Mouse (Mus musculus) myocyte (in vitro differentiated cells): Measurements from ENCODE around the gene Cdk19.

Source experiments
- TCF3 ChIP-seq: IDR thresholded peaks from one replicate; pipeline ENCODE4 v1.6.1; 2011; ENCODE audit warnings: low read depth, control low read depth; ENCODE audit not compliant: insufficient read length
- USF1 ChIP-seq: IDR thresholded peaks from one replicate; pipeline ENCODE4 v1.6.1; 2011; ENCODE audit warnings: low read depth, mild to moderate bottlenecking, control low read depth, moderate library complexity

DNA sequence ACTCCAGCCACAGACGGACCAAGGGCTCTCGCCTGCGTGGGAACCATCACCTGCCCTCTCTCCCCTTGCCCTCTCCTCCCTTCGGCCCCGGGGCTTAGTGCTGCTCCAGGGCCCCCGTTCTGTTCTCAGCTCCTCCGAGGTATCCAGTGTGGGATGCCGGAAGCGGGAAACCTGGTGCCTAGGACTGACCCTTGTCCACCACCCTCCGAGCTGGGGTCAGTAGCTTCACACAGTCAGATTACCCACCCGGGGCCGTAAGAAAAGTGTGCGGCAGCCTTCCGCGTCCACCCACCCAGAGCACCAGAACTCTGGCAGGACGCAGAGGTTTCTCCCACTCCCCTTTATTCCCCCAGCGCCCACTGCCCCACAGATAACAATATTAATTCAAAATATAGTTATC is 119.8 kb downstream of the Cdk19 start:
- no peak for TF ChIP-seq TCF3
- no peak for TF ChIP-seq USF1
